Mouse (Mus musculus): ENCODE measurements around the gene Cib1.

GRCm38 (mm10) chr7:80257706-80258105, 25.1 kb upstream of the Cib1 start:
- TF ChIP-seq CTCF (IDR thresholded peaks at IDR 0.05; ENCODE audit: low read depth) (no peak), EP300 (optimal IDR thresholded peaks at IDR 0.05) (no peak)
